Mouse (Mus musculus) urinary bladder, adult 2 months (tissue): ENCODE measurements around the gene Gm7233. TPM values are rescaled to one million over a fixed set of nuclear protein-coding genes. Genes with fewer than 3 reads are reported as not detected.
"Not testable (repeated sequence)": the region's sequence is repeated elsewhere in the genome, so short reads cannot be mapped to it uniquely, and the experiment has no call there.

Source experiments
- DNase-seq: peaks from one replicate; pipeline ENCODE4 v3.0.0; 2022; ENCODE audit warnings: low spot score
- polyA plus RNA-seq: library from polyadenylated mRNA; depleted of rRNA; stranded (reverse); fragments of >200 nt; gene quantifications from 2 replicates; pipeline ENCODE4 v1.2.3, GENCODE M21; 2012; rRNA removed

The Gm7233 gene
- not detected in 2 replicates for polyA plus RNA-seq

DNA sequence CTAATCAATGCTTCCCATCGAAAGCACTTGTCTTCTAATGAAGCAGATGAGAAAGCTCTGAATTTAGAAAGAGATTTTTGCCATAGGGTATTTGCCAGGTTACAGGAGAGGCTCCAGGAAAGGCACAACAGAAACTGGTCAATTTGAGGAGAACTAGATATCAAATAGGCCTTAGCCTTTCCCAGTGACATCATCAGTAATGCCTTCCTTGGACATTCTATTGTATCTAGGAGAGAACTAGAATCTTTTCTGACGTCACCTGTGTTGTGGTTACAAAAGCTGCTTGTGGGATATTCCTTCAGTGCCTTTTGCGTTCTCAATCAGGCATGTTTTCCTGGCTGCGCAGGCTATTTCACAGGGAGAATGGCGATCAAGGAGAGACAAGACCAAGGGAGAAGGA lies at the start of gene Gm7233:
Gene Gm7233 (plus strand): TSS at position 301 of the 400 bp plus-strand sequence.
- not testable (repeated sequence) for DNase-seq

DNA sequence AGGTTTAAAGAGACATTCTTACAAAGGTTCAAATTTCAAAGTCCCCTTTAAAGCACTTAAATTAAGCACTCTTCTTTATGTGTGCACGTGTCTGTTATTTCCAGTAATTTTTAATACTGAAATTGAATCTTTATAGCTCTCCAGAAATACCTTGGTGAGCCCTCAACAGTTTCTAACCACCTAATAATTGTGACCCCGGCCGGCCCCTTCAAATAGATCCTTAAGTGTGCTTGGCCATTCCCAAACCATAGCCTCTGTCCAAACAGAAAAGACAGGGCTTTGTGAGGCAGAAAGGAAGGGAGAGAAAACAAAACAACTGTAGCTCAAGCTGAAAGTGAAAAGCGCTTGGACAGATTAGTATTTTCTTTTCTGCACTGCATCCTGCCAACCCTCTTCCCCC lies 12.5 kb upstream of the Gm7233 start:
- peak; percentile 18 for DNase-seq

DNA sequence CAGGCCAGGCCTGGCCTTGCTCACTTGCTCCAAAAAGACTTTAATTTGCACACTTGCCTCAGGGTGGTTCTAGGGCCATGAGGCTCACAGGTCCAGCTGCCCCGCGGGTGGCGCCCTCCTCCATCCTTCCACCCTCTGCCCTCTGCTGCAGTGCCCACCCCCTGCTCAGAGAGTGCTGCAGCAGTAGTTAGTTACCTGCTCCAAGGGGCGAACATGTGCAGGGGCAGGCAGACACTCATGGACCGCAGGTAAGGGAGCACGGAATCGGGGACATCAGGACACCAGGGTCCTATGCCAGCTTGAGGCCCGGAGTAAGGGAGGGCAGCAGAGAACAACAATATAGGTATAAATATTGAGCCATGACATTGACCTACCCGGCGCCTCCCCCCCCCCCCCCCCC lies 11.7 kb upstream of the Gm7233 start:
- DNase-seq, result not testable (repeated sequence)

DNA sequence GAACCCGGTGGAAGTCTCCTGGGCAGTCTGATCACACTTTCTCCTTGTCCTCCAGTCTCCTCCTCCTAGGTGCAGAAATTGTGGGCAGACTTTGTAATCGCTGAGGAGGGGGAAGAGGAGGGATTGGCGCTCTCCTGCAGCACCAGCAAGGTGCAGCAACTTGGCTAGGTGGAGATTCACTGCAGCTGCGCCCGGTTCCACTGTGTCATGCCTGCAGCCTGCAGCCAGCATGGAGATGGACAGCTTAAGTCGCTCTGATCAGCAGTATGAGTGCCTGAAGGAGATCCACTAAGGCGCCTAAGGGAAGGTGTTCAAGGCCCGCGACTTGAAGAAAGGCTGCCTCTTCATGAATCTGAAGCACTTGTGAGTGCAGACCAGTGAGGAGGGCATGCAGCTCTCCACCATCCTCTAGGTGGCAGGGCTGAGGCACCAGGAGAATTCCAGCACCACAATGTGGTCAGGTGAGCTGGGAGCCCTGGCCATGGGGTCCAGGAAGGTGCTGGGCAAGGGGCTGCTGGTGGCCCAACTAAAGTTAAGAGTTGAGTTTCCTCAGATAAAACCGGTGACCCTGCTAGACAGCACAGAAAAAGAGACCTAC lies 11.0 kb upstream of the Gm7233 start:
- not testable (repeated sequence) for DNase-seq

DNA sequence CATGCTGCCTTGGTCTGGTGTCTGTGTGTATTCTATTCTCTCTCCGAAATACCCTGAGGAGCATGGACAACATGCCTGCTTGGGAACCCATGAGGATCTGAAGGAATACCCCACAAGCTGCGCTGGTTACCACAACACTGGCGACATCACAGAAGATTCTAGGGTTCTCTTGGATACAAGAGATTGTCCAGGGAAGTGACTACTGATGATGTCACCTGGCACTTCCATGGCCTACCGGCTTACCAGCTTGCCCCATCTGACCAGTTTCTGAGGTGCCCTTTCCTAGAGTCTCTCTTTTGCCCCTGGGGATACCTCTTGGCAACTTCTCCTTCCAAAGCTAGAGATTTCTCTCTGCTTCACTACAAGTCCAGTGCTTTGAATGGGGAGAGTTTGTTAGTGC lies 55.5 kb downstream of the Gm7233 start, which contains the start of gene Gm8122:
Gene Gm8122 (minus strand): TSS at position 101 of the 400 bp plus-strand sequence.
- DNase-seq, result not testable (repeated sequence)

Other genes starting within 250 kb of the Gm7233 start
- gene Gm8082, start 186.2 kb upstream of the Gm7233 start, polyA plus RNA-seq, result not detected in 2 replicates
- not detected in 2 replicates for gene Gm10376, start 164.2 kb upstream of the Gm7233 start, polyA plus RNA-seq
- gene Gm8094, start 103.2 kb upstream of the Gm7233 start, polyA plus RNA-seq, result not detected in 2 replicates
- not detected in 2 replicates for gene Gm8104, start 79.3 kb upstream of the Gm7233 start, polyA plus RNA-seq
- not detected in 2 replicates for gene Gm8122, start 55.4 kb downstream of the Gm7233 start, polyA plus RNA-seq
- gene Gm8126, start 78.8 kb downstream of the Gm7233 start, polyA plus RNA-seq, result not detected in 2 replicates
- not detected in 2 replicates for gene Gm9732, start 95.2 kb downstream of the Gm7233 start, polyA plus RNA-seq
- not detected in 2 replicates for gene Gm8127, start 114.0 kb downstream of the Gm7233 start, polyA plus RNA-seq
- not detected in 2 replicates for gene 1700001F09Rik, start 167.9 kb downstream of the Gm7233 start, polyA plus RNA-seq
- gene Gm8138, start 236.5 kb downstream of the Gm7233 start, polyA plus RNA-seq, result not detected in 2 replicates